Mouse (Mus musculus): ENCODE measurements around the gene Eif3i. TPM values are rescaled to one million over a fixed set of nuclear protein-coding genes. Genes with fewer than 3 reads are reported as not detected.

Gene Eif3i
- polyA plus RNA-seq, 1 experiment from 2014 or later = 270 TPM

GRCm38 (mm10) chr4:129572236-129573092 is 28.0 kb downstream of the Eif3i start:
- 82% methylated on average over 13 of the region's 13 CpGs for WGBS
- no peak overlapping the region for H3K9ac ChIP-seq
- no peak overlapping the region for H3K4me2 ChIP-seq (replicated peaks)
- H3K4me3 ChIP-seq (replicated peaks) = no peak overlapping the region
- H3K9me3 ChIP-seq (replicated peaks) = no peaks in the 10 kb centered on the region
- no peak overlapping the region for H3K27ac ChIP-seq (replicated peaks)
- no peak for ATAC-seq (ENCODE audit: insufficient number of reproducible peaks, low FRiP score, low TSS enrichment, low read depth)
- H3K27me3 ChIP-seq = no peaks in the 10 kb centered on the region
- H3K4me1 ChIP-seq = no peaks in the 10 kb centered on the region
- no peaks in the 10 kb centered on the region for H3K36me3 ChIP-seq

DNA sequence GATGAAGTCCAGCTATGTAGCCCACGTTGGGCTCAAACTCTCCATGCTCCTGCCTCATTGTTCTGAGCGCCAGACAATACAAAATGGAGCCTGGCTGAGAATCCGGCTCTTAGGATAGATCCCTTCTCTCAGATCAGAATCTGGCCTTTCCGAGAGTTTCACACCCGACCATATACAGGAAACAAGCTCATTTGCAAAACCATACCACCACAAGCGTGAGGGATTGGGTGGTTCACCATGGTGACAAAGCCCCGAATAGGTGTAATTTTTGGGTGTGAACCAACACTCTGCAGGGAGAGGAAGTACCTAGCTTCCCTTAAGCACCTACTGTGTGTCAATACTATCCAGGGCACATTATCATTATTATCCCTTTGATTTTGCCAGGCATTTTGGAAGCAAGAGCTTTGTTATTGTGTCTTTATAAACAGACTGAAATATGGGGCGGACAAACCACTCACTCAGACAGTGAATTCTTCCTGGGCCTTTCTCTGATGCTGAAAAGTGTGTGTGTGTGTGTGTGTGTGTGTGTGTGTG is 28.8 kb downstream of the Eif3i start:
- no peaks in the 10 kb centered on the region for H3K9me3 ChIP-seq (replicated peaks)
- 78% methylated on average over 8 of the region's 8 CpGs for WGBS
- H3K36me3 ChIP-seq = no peaks in the 10 kb centered on the region
- no peak for ATAC-seq (ENCODE audit: insufficient number of reproducible peaks, low FRiP score, low TSS enrichment, low read depth)
- H3K9ac ChIP-seq = no peak overlapping the region
- no peak overlapping the region for H3K4me3 ChIP-seq (replicated peaks)
- no peaks in the 10 kb centered on the region for H3K4me1 ChIP-seq
- H3K27me3 ChIP-seq = no peaks in the 10 kb centered on the region
- H3K27ac ChIP-seq (replicated peaks) = no peak overlapping the region
- no peak overlapping the region for H3K4me2 ChIP-seq (replicated peaks)

DNA sequence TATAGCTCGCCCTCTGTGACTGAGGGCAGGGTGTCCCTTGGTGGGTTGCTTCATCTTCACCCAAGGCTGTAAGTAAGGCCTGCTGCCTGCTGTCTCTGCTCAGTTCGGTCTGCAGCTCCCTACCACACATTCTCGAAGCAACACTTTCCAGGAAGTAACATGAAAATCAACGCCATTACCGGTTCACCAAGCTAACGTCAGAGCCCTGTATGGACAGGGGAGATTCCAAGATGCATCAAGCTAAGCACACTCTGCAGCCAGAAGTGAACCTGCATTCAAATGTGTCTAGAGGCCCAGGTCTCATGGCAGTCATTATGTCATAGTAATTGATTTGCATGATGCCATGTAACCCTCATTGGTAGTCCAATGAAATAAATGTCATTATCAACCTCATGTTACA is 30.4 kb downstream of the Eif3i start:
- H3K9me3 ChIP-seq (replicated peaks) = no peaks in the 10 kb centered on the region

DNA sequence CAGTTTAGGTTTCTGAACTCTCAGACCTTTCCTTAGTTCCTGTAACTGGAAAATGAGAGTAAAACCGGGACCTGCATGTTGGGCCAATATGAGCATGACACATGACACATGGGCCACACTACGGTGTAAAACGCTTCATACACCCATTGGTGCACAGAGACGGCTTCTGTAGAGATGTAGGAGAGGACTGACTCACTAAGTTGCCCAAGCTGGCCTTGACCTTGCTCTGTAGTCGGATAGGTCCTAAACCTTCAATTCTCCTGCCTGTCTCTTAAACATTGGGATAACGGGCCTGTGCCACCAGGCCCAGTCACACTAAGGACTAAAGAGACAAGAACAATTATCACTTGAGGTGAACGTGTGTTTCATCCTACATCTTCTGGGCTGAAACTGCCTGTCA is 32.1 kb downstream of the Eif3i start:
- Histone ChIP-seq H3K4me2 (replicated peaks) (no peak overlapping the region), H3K4me3 (replicated peaks) (no peak overlapping the region), H3K27ac (replicated peaks) (no peak overlapping the region), H3K4me1 (0 out of 2 replicates have a peak, but pooled peaks cover 3% of the 10 kb centered on the region), H3K36me3 (no peaks in the 10 kb centered on the region), H3K9ac (no peak overlapping the region), H3K27me3 (no peaks in the 10 kb centered on the region), H3K9me3 (replicated peaks) (no peaks in the 10 kb centered on the region)
- ATAC-seq (ENCODE audit: insufficient number of reproducible peaks, low FRiP score, low TSS enrichment, low read depth) = no peak
- WGBS = 90% methylated on average over 7 of the region's 7 CpGs

More for the DNA sequence above, 30.4 kb downstream of the Eif3i start:
- Histone ChIP-seq H3K27me3 (no peaks in the 10 kb centered on the region), H3K4me3 (replicated peaks) (no peak overlapping the region), H3K9ac (no peak overlapping the region), H3K36me3 (no peaks in the 10 kb centered on the region), H3K4me1 (no peaks in the 10 kb centered on the region), H3K4me2 (replicated peaks) (no peak overlapping the region), H3K27ac (replicated peaks) (no peak overlapping the region)
- WGBS = 84% methylated on average over 6 of the region's 6 CpGs
- ATAC-seq (ENCODE audit: insufficient number of reproducible peaks, low FRiP score, low TSS enrichment, low read depth) = no peak

DNA sequence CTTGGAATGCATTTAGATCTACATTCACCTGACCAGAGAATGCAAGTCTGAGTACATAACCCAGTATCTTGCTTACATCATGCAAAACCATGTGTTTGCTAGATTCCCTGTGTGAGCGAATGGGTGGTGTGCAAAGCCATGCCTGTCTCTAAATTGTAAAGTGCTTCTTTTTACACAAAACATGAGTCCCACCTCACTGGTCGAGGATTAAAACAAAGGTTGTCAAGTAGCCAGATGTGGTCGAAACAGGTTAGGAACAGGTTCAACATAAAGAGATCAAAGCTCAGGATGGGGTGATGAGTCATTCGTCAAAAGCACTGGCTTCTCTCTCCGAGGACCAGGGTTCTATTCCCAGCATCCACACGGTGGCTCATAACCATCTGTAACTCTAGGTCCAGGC is 35.3 kb downstream of the Eif3i start:
- ATAC-seq (ENCODE audit: insufficient number of reproducible peaks, low FRiP score, low TSS enrichment, low read depth) = no peak
- H3K27me3 ChIP-seq = no peaks in the 10 kb centered on the region
- H3K9me3 ChIP-seq (replicated peaks) = no peaks in the 10 kb centered on the region
- H3K4me1 ChIP-seq = 0 out of 2 replicates have a peak, but pooled peaks cover 3% of the 10 kb centered on the region
- WGBS = 78% methylated on average over 6 of the region's 6 CpGs
- no peak overlapping the region for H3K4me3 ChIP-seq (replicated peaks)
- no peak overlapping the region for H3K4me2 ChIP-seq (replicated peaks)
- no peak overlapping the region for H3K9ac ChIP-seq
- no peak overlapping the region for H3K27ac ChIP-seq (replicated peaks)
- H3K36me3 ChIP-seq = no peaks in the 10 kb centered on the region

DNA sequence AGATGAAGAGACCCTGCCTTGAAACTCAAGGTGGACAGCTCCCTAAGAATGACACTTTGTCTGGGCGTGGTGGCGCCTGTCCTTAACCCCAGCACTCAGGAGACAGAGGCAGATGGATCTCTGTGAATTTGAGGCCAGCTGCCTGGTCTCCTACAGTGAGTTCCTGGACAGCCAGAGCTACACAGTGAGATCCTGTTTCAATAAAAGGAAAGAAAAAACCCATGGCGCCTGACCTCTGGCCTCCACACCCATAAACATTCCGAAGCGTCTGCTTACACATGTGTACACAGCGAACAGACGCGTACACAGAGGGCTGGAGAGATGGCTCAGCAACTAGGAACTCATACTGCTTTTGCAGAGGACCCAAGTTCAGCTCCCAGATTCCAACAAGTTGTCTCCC is 36.7 kb downstream of the Eif3i start:
- no peak overlapping the region for H3K9ac ChIP-seq
- no peak overlapping the region for H3K27ac ChIP-seq (replicated peaks)
- no peak overlapping the region for H3K4me3 ChIP-seq (replicated peaks)
- no peak overlapping the region for H3K4me2 ChIP-seq (replicated peaks)
- no peaks in the 10 kb centered on the region for H3K36me3 ChIP-seq
- H3K4me1 ChIP-seq = 0 out of 2 replicates have a peak, but pooled peaks cover 3% of the 10 kb centered on the region
- WGBS = 39% methylated on average over 8 of the region's 8 CpGs
- no peaks in the 10 kb centered on the region for H3K27me3 ChIP-seq
- no peaks in the 10 kb centered on the region for H3K9me3 ChIP-seq (replicated peaks)
- ATAC-seq (ENCODE audit: insufficient number of reproducible peaks, low FRiP score, low TSS enrichment, low read depth) = no peak

GRCm38 (mm10) chr4:129561184-129561583 is 39.3 kb downstream of the Eif3i start:
- H3K9me3 ChIP-seq (replicated peaks) = no peaks in the 10 kb centered on the region
- H3K4me3 ChIP-seq (replicated peaks) = no peak overlapping the region
- peaks cover 11% of the 10 kb centered on the region for H3K4me1 ChIP-seq
- H3K27ac ChIP-seq (replicated peaks) = no peak overlapping the region
- no peak overlapping the region for H3K9ac ChIP-seq
- WGBS = 88% methylated on average over 5 of the region's 5 CpGs
- H3K27me3 ChIP-seq = no peaks in the 10 kb centered on the region
- no peaks in the 10 kb centered on the region for H3K36me3 ChIP-seq
- H3K4me2 ChIP-seq (replicated peaks) = no peak overlapping the region
- no peak for ATAC-seq (ENCODE audit: insufficient number of reproducible peaks, low FRiP score, low TSS enrichment, low read depth)

DNA sequence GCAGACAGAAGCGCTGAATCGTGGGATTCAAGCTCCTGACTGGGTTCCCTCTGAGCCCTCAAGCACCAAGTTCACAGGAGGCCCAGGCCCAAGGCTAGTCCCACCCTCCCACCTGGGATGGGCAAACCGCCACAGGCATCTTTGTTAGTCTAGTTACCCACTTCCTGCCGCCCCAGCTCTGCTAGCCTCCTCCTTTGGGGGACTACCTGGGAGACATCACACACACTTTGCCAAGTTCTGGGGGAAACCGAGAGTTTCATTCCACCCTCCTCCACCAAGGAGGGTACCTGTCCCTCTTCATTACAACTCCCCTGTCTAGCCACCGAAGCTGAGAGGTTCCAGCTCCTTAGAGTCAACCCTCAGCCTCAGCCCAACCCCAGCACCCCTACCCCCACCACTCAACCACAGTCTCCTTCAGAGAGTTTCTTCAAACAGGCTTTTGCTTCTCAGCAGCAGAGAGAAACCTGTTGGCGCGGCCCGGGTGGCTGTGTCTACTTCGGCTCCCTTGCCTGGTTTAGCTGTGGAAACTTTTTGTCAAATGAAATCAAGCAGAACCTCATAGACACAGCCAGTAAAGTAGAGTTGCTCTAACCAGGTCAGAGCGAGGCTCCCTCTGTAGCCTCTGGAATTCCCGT is 42.0 kb downstream of the Eif3i start:
- Histone ChIP-seq H3K9ac (no peak overlapping the region), H3K4me3 (replicated peaks) (no peak overlapping the region), H3K27ac (replicated peaks) (no peak overlapping the region), H3K27me3 (no peaks in the 10 kb centered on the region), H3K4me1 (peaks cover 19% of the 10 kb centered on the region), H3K4me2 (replicated peaks) (no peak overlapping the region), H3K36me3 (no peaks in the 10 kb centered on the region), H3K9me3 (replicated peaks) (no peaks in the 10 kb centered on the region)
- ATAC-seq (ENCODE audit: insufficient number of reproducible peaks, low FRiP score, low TSS enrichment, low read depth) = no peak
- WGBS = 84% methylated on average over 12 of the region's 12 CpGs

GRCm38 (mm10) chr4:129557256-129557808 is 43.1 kb downstream of the Eif3i start:
- no peaks in the 10 kb centered on the region for H3K27me3 ChIP-seq
- peaks cover 19% of the 10 kb centered on the region for H3K4me1 ChIP-seq
- H3K36me3 ChIP-seq = no peaks in the 10 kb centered on the region
- H3K4me2 ChIP-seq (replicated peaks) = peak overlapping the region; percentile 86
- peak overlapping the region; percentile 53 for H3K4me3 ChIP-seq (replicated peaks)
- no peaks in the 10 kb centered on the region for H3K9me3 ChIP-seq (replicated peaks)
- no peak overlapping the region for H3K27ac ChIP-seq (replicated peaks)
- 70% methylated on average over 9 of the region's 9 CpGs for WGBS
- no peak for ATAC-seq (ENCODE audit: insufficient number of reproducible peaks, low FRiP score, low TSS enrichment, low read depth)
- H3K9ac ChIP-seq = no peak overlapping the region

- H3K27ac ChIP-seq (replicated peaks) = peak overlapping the region; percentile 35; the same call in 1 of the 2 replicates
- H3K4me1 ChIP-seq = peaks cover 19% of the 10 kb centered on the region
- no peaks in the 10 kb centered on the region for H3K27me3 ChIP-seq
- H3K36me3 ChIP-seq = no peaks in the 10 kb centered on the region
- H3K4me2 ChIP-seq (replicated peaks) = peak overlapping the region; percentile 86
- 6% methylated on average over 32 of the region's 33 CpGs for WGBS
- H3K4me3 ChIP-seq (replicated peaks) = peak overlapping the region; percentile 53
- H3K9ac ChIP-seq = peak overlapping the region; percentile 42
- H3K9me3 ChIP-seq (replicated peaks) = no peaks in the 10 kb centered on the region
- ATAC-seq (ENCODE audit: insufficient number of reproducible peaks, low FRiP score, low TSS enrichment, low read depth) = peak; percentile 77
Measured at GRCm38 (mm10) chr4:129556532-129557223, 43.8 kb downstream of the Eif3i start.
